Comparison of ENCODE assay signal across 24 mouse cellular contexts in the genomic region with DNA sequence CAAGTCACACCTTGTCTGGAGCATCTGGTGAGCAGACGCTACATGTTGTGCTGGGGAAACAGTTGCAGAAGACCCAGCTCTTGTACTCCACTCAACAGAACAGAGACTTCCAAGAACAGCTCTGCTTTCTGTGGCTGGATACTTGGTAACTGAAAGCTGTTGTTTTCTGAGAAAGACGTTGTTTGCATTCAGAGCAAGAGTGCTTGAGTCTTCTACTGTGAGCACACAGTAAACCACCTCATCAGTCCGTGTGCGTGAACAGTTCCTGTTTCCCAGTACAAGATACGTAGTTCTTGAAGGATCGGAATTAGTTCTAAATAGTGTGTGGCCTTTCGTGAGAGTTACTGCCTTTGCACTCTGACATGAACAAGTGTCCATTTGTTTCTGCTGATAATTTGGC.
DNase-seq lines count a peak whose midpoint lies in the region; ATAC-seq lines count a peak whose summit lies in the region.
"Had no signal": no experiment of that assay in that cellular context is flagged by ENCODE, and none has a peak within 500 bp of the region (broad histone marks: within the 10 kb centered on the region; RNA-seq: fewer than 3 reads in every experiment).

No protein-coding gene starts in this region.

- H3K4me3 ChIP-seq in heart, embryonic 10.5 days: no peak overlapping the region
- H3K4me3 ChIP-seq in hindbrain, embryonic 16.5 days (ENCODE audit: low read length): no peak overlapping the region
- H3K4me3 ChIP-seq: embryonic facial prominence, embryonic 13.5 days; embryonic facial prominence, embryonic 15.5 days; erythroblast, embryonic 14.5 days; forebrain, embryonic 10.5 days; forebrain, embryonic 12.5 days had no signal

- WGBS in heart, embryonic 10.5 days: 90% methylated on average over 7 of the region's 7 CpGs
- WGBS in hindbrain, embryonic 16.5 days: 94% methylated on average over 7 of the region's 7 CpGs

- no peak overlapping the region for H3K27ac ChIP-seq in heart, embryonic 10.5 days
- no peak overlapping the region for H3K27ac ChIP-seq in hindbrain, embryonic 16.5 days (ENCODE audit: low read depth, low read length)
- H3K27ac ChIP-seq: embryonic facial prominence, embryonic 13.5 days; embryonic facial prominence, embryonic 15.5 days; forebrain, embryonic 10.5 days; forebrain, embryonic 12.5 days had no signal

- H3K4me2 ChIP-seq in hindbrain, embryonic 16.5 days (ENCODE audit: low read length): no peak overlapping the region
- H3K4me2 ChIP-seq: embryonic facial prominence, embryonic 13.5 days; embryonic facial prominence, embryonic 15.5 days; forebrain, embryonic 12.5 days had no signal

- H3K4me1 ChIP-seq in heart, embryonic 10.5 days: no peaks in the 10 kb centered on the region
- no peaks in the 10 kb centered on the region for H3K4me1 ChIP-seq in hindbrain, embryonic 16.5 days (ENCODE audit: control insufficient read depth, insufficient read depth, low read depth, low read length)
- H3K4me1 ChIP-seq: embryonic facial prominence, embryonic 13.5 days; forebrain, embryonic 12.5 days had no signal

- H3K9me3 ChIP-seq in heart, embryonic 10.5 days: no peaks in the 10 kb centered on the region
- H3K9me3 ChIP-seq in hindbrain, embryonic 16.5 days (ENCODE audit: control insufficient read depth, low read length): no peaks in the 10 kb centered on the region
- H3K9me3 ChIP-seq: embryonic facial prominence, embryonic 13.5 days; embryonic facial prominence, embryonic 15.5 days; forebrain, embryonic 10.5 days; forebrain, embryonic 12.5 days had no signal

- peaks cover 44% of the 10 kb centered on the region for H3K36me3 ChIP-seq in heart, embryonic 10.5 days
- H3K36me3 ChIP-seq in hindbrain, embryonic 16.5 days (ENCODE audit: control insufficient read depth, insufficient read depth, low read length): peaks cover 2% of the 10 kb centered on the region; the same call in 1 of the 2 replicates

- DNase-seq in CD4-positive, CD25-positive, alpha-beta regulatory T cell, adult 2 months (ENCODE audit: low read depth, low spot score): peak; percentile 35
- DNase-seq in brain, adult 2 months (ENCODE audit: low read depth, low spot score): peak; percentile 29
- no peak for DNase-seq in heart, embryonic 10.5 days (ENCODE audit: low spot score)
- no peak for DNase-seq in ovary, adult 18-20 months (ENCODE audit: low spot score)
- DNase-seq: adrenal gland, adult 8-10 months; adrenal gland, postnatal 14 days; adrenal gland, postnatal 36 days; cerebellum, adult 11 months; cerebellum, adult 18-20 months; cerebellum, adult 8-10 months; cerebellum, adult 9-11 months; cerebellum, postnatal 14 days; cerebellum, postnatal 36 days; embryo, embryonic 11 days; forebrain, postnatal 0 days had no signal

- no peaks in the 10 kb centered on the region for H3K27me3 ChIP-seq in heart, embryonic 10.5 days (ENCODE audit: insufficient read depth, poor library complexity, severe bottlenecking)
- H3K27me3 ChIP-seq in hindbrain, embryonic 16.5 days (replicated peaks; ENCODE audit: control insufficient read depth, insufficient read depth, low read length): no peaks in the 10 kb centered on the region
- H3K27me3 ChIP-seq: embryonic facial prominence, embryonic 13.5 days; embryonic facial prominence, embryonic 15.5 days; forebrain, embryonic 12.5 days had no signal

- no peak overlapping the region for H3K9ac ChIP-seq in hindbrain, embryonic 16.5 days (ENCODE audit: low read depth, low read length)
- H3K9ac ChIP-seq: embryonic facial prominence, embryonic 13.5 days; embryonic facial prominence, embryonic 15.5 days; forebrain, embryonic 12.5 days; forebrain, postnatal 0 days had no signal

- ATAC-seq in CD4-positive, CD25-positive, alpha-beta regulatory T cell, adult 4 months: peak; percentile 60
- ATAC-seq in inflammation-experienced regulatory T-cells, adult 6 months: peak; percentile 49
- no peak for ATAC-seq in hindbrain, embryonic 16.5 days
- ATAC-seq: forebrain, embryonic 14.5 days; forebrain, postnatal 0 days had no signal

Comparison
In these comparisons a context has a peak if more than half of its experiments do, and no peak if none do; other contexts are left out.
1. DNase-seq: peak in CD4-positive, CD25-positive, alpha-beta regulatory T cell, adult 2 months (single experiment) and brain, adult 2 months (single experiment); none in heart, embryonic 10.5 days (single experiment) and ovary, adult 18-20 months (single experiment).